Mouse (Mus musculus) ES-E14 (cell line): ENCODE data around the gene Rpl13a. TPM values are rescaled to one million over a fixed set of nuclear protein-coding genes. Genes with fewer than 3 reads are reported as not detected.

Experiments used
- DNase-seq: peaks from one replicate; pipeline ENCODE4 v3.0.0-alpha.2; 2013; ENCODE audit warnings: low read depth, low spot score
- H3K27ac ChIP-seq: 2 replicates; pipeline ENCODE4 v1.5.1; 2012; ENCODE audit warnings: low read depth, mild to moderate bottlenecking, low read length, moderate library complexity, mixed read lengths; ENCODE audit not compliant: poor library complexity, insufficient read depth, severe bottlenecking
- H3K36me3 ChIP-seq: 2 replicates; pipeline ENCODE4 v1.6.1; 2012; ENCODE audit warnings: mild to moderate bottlenecking, low read length, moderate library complexity, mixed read lengths; ENCODE audit not compliant: control insufficient read depth, poor library complexity, insufficient read depth, severe bottlenecking
- H3K4me1 ChIP-seq, 2 experiments: fragments of 150-350 bp in 1 of 2; sonication (generic) in 1 of 2; 2 replicates each; pipeline ENCODE4 v1.6.1; 2012; ENCODE audit warnings: low read length in 2 of 2, mild to moderate bottlenecking in 1 of 2, mixed read lengths in 1 of 2; ENCODE audit not compliant: control insufficient read depth in 2 of 2, insufficient read depth in 2 of 2, poor library complexity in 1 of 2
- H3K4me3 ChIP-seq, 2 experiments: fragments of 150-350 bp in 1 of 2; sonication (generic) in 1 of 2; 2 replicates each; pipeline ENCODE4 v1.5.1; 2012; ENCODE audit warnings: low read length in 2 of 2, low read depth in 1 of 2, mild to moderate bottlenecking in 1 of 2, mixed read lengths in 1 of 2; ENCODE audit not compliant: insufficient read depth in 1 of 2, poor library complexity in 1 of 2, severe bottlenecking in 1 of 2
- H3K9ac ChIP-seq: 2 replicates; pipeline ENCODE4 v1.6.1; 2012; ENCODE audit warnings: low read depth, mild to moderate bottlenecking, low read length, mixed read lengths; ENCODE audit not compliant: poor library complexity, insufficient read depth, severe bottlenecking
- H3K9me3 ChIP-seq: fragments of 150-350 bp; sonication (generic); 2 replicates; pipeline ENCODE4 v1.6.1; 2012; ENCODE audit warnings: low read depth, mild to moderate bottlenecking, low read length; ENCODE audit not compliant: control insufficient read depth, insufficient read depth
- CHD2 ChIP-seq: IDR thresholded peaks from 2 replicates; pipeline ENCODE4 v1.6.1; 2014; ENCODE audit warnings: mild to moderate bottlenecking, low read depth, low read length, inconsistent platforms
- HCFC1 ChIP-seq: IDR thresholded peaks from 2 replicates; pipeline ENCODE4 v1.6.1; 2012; ENCODE audit warnings: low read length, inconsistent platforms, borderline replicate concordance; ENCODE audit not compliant: insufficient read depth
- MAFK ChIP-seq: IDR thresholded peaks from 2 replicates; pipeline ENCODE4 v1.6.1; 2014; ENCODE audit warnings: mild to moderate bottlenecking, low read depth, low read length, inconsistent platforms; ENCODE audit not compliant: insufficient read depth
- ZC3H11A ChIP-seq: IDR thresholded peaks from 2 replicates; pipeline ENCODE4 v1.6.1; 2012; ENCODE audit warnings: low read depth, mild to moderate bottlenecking, inconsistent platforms, low read length, borderline replicate concordance
- ZNF384 ChIP-seq: IDR thresholded peaks from 2 replicates; pipeline ENCODE4 v1.6.1; 2012; ENCODE audit warnings: low read depth, low read length, inconsistent platforms
- in situ Hi-C, 2 experiments: fragments of 600-800 bp; cut with MboI; formaldehyde crosslinking; loops; one replicate each; pipeline ENCODE4 v1.15.1; 2025; ENCODE audit warnings: low sequenced_read_pairs in 2 of 2, inconsistent platforms in 1 of 2; ENCODE audit not compliant: unreplicated experiment in 2 of 2
- total RNA-seq: library from RNA; depleted of rRNA; stranded (reverse); fragments of 300-350 nt; gene quantifications from 2 replicates; pipeline ENCODE4 v1.2.3, GENCODE M21; 2012

The Rpl13a gene
- total RNA-seq, 1 experiment, result 3,971 TPM

GRCm38 (mm10) chr7:45141319-45141718 is 12.8 kb upstream of the Rpl13a start:
- Histone ChIP-seq H3K4me1 (peaks cover 0 to 4% of the 10 kb centered on the region in 2 experiments; a peak in 1 of 4 replicates), H3K9me3 (no peaks in the 10 kb centered on the region), H3K4me3 (no peak overlapping the region), H3K36me3 (peaks cover 34% of the 10 kb centered on the region), H3K9ac (no peak overlapping the region), H3K27ac (no peak overlapping the region)
- DNase-seq, result no peak
- in situ Hi-C loops, result no loop called here
- TF ChIP-seq HCFC1 (no peak), ZNF384 (no peak), ZC3H11A (no peak), CHD2 (no peak), MAFK (no peak)

DNA sequence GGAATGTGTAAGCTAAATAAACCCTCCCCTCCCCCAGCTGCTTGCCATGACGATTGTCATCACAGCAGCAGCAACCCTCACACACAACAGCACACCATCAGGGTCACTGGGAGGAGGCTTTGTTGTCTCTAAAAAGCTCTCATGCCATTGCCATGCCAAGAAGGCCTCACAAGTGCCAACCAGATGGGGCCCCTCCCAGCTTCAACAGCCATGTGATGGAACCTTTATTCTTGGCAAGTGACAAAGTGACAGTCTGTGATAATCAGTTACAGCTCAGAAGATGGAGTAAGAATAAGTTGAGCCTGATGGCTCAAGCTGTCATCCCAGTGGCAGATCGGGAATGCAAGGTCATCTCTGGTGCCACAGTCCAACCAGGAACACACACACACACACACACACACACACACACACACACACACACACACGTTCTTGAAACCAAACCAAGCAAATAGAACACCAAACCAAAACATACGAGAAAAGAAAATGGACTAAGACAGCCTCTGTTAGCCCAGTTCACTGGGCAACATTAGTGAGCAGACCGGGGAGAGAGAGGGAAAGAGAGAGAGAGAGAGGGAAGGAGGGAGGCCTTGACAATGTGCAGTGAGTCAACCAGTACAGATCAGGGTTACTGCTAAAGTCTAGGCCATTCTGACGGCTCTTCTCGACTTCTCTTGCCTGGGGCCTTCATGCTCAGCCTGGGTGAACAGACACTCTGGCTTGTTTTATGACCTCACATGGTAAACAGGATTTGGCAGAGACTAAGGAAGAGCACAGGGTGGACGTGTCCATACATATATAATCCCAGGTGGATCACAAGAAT is 11.6 kb upstream of the Rpl13a start:
- Histone ChIP-seq H3K9ac (no peak overlapping the region), H3K27ac (no peak overlapping the region), H3K36me3 (peaks cover 24% of the 10 kb centered on the region), H3K9me3 (no peaks in the 10 kb centered on the region), H3K4me3 (no peak overlapping the region), H3K4me1 (peaks cover 0 to 9% of the 10 kb centered on the region in 2 experiments; a peak in 1 of 4 replicates)
- no peak for DNase-seq
- in situ Hi-C loops, result no loop called here
- TF ChIP-seq CHD2, result no peak
- TF ChIP-seq ZNF384, result no peak
- no peak for TF ChIP-seq MAFK
- TF ChIP-seq ZC3H11A, result no peak
- no peak for TF ChIP-seq HCFC1

DNA sequence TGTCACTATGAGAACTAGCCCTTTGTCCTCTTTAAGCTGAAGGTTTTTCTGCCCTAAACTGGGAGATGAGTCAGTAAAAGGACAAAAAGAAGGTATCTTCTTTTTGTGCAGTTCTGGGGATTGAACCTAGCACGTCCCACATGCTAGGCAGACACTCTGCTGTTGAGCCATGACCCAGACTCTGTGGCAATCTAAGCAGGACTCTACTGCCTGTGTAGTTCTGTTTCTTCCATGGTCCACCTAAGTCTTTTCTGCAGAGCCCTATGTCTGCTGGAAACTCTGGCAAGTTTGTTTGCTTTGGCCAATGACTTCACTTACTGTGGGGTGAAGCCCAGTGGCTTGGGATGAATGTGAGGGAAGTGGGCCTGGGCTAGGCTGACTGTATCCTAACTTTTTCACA is 9.8 kb upstream of the Rpl13a start:
- Histone ChIP-seq H3K4me1 (peaks cover 0 to 11% of the 10 kb centered on the region in 2 experiments; a peak in 1 of 4 replicates), H3K9ac (no peak overlapping the region), H3K4me3 (no peak overlapping the region), H3K9me3 (no peaks in the 10 kb centered on the region), H3K27ac (no peak overlapping the region), H3K36me3 (peaks cover 19% of the 10 kb centered on the region)
- no peak for TF ChIP-seq HCFC1
- TF ChIP-seq CHD2, result no peak
- no peak for TF ChIP-seq MAFK
- no peak for TF ChIP-seq ZC3H11A
- TF ChIP-seq ZNF384, result no peak
- in situ Hi-C loops, result no loop called here
- DNase-seq, result no peak

GRCm38 (mm10) chr7:45137171-45138006 is 8.8 kb upstream of the Rpl13a start:
- DNase-seq, result no peak
- Histone ChIP-seq H3K9me3 (no peaks in the 10 kb centered on the region), H3K9ac (no peak overlapping the region), H3K4me1 (peaks cover 0 to 11% of the 10 kb centered on the region in 2 experiments; a peak in 1 of 4 replicates), H3K27ac (no peak overlapping the region), H3K36me3 (peaks cover 10% of the 10 kb centered on the region), H3K4me3 (no peak overlapping the region)
- in situ Hi-C loops, result no loop called here
- TF ChIP-seq ZC3H11A (no peak), MAFK (no peak), HCFC1 (no peak), ZNF384 (no peak), CHD2 (no peak)
